Mouse (Mus musculus) brain, embryonic 14.5 days (tissue): ENCODE data around the gene Zfp36l2.

Experiments
- CTCF ChIP-seq: fragments of 200-500 bp; IDR thresholded peaks from 2 replicates; pipeline ENCODE4 v1.5.1; 2012; ENCODE audit warnings: inconsistent platforms, mild to moderate bottlenecking, moderate library complexity, borderline replicate concordance; ENCODE audit not compliant: insufficient read depth, insufficient read length; ENCODE audit errors: extremely low read depth
- POLR2A ChIP-seq: fragments of 200-500 bp; IDR thresholded peaks from 2 replicates; pipeline ENCODE4 v1.6.1; 2012; ENCODE audit warnings: mild to moderate bottlenecking, inconsistent platforms, borderline replicate concordance; ENCODE audit not compliant: poor library complexity, insufficient read depth, insufficient read length, severe bottlenecking; ENCODE audit errors: extremely low read depth

DNA sequence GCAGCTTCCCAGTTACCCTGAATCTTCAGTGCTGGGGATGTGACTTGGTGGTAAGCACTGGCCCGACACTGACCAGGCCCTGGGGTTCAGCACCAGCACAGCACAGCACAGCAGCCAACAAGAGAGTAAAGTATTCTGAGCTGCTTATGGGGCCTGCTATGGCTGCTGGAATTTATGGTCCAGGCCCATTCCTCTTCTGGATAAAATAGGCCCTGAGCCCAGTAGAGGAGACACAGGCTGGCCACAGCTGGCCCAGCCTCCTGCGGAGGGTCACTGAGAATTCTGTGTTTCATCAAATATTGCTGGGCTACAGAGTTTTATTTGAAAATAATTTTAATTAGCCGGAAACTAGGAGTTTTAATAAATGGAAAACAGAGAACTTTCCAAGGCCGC, 7.8 kb downstream of the Zfp36l2 start:
- TF ChIP-seq POLR2A (no peak), CTCF (no peak)
